Mouse (Mus musculus) lung, postnatal 0 days (tissue): ENCODE measurements around the gene Tescl. TPM values are rescaled to one million over a fixed set of nuclear protein-coding genes. Genes with fewer than 3 reads are reported as not detected.

Experiments used
- ATAC-seq: fragments of 200-750 bp; cut with Nextera tagmentation; 2 replicates; pipeline ENCODE4 v1.8.0; 2017; ENCODE audit warnings: moderate library complexity
- DNase-seq: peaks from one replicate; pipeline ENCODE4 v3.0.0-alpha.2; 2016; ENCODE audit warnings: low spot score
- H3K27ac ChIP-seq: fragments of 300-500 bp; sonication (generic); 2 replicates; pipeline ENCODE4 v1.5.1; 2014; ENCODE audit warnings: antibody characterized with exemption, mild to moderate bottlenecking, low read length, mixed read lengths
- H3K27me3 ChIP-seq: fragments of 300-500 bp; sonication (generic); replicated peaks from 2 replicates; pipeline ENCODE4 v1.6.1; 2014; ENCODE audit warnings: low read length, mixed read lengths; ENCODE audit not compliant: insufficient read depth
- H3K36me3 ChIP-seq: fragments of 300-500 bp; sonication (generic); 2 replicates; pipeline ENCODE4 v1.6.1; 2014; ENCODE audit warnings: low read length, mixed read lengths; ENCODE audit not compliant: insufficient read depth
- H3K4me1 ChIP-seq: fragments of 300-500 bp; sonication (generic); 2 replicates; pipeline ENCODE4 v1.6.1; 2014; ENCODE audit warnings: antibody characterized with exemption, low read depth, low read length, mixed read lengths; ENCODE audit not compliant: insufficient read depth
- H3K4me2 ChIP-seq: fragments of 300-500 bp; sonication (generic); replicated peaks from 2 replicates; pipeline ENCODE4 v1.6.1; 2014; ENCODE audit warnings: low read depth, mild to moderate bottlenecking, low read length, moderate library complexity, mixed read lengths
- H3K4me3 ChIP-seq: fragments of 300-500 bp; sonication (generic); 2 replicates; pipeline ENCODE4 v1.5.1; 2014; ENCODE audit warnings: low read depth, low read length
- H3K9ac ChIP-seq: fragments of 300-500 bp; sonication (generic); replicated peaks from 2 replicates; pipeline ENCODE4 v1.6.1; 2014; ENCODE audit warnings: low read depth, mild to moderate bottlenecking
- H3K9me3 ChIP-seq: fragments of 300-500 bp; sonication (generic); 2 replicates; pipeline ENCODE4 v1.6.1; 2016; ENCODE audit warnings: low read length, mixed read lengths
- CTCF ChIP-seq: IDR thresholded peaks from 2 replicates; pipeline ENCODE4 v1.5.1; 2016; ENCODE audit warnings: antibody characterized with exemption, mild to moderate bottlenecking
- EP300 ChIP-seq: IDR thresholded peaks from 2 replicates; pipeline ENCODE4 v1.6.1; 2016; ENCODE audit warnings: antibody characterized with exemption, mild to moderate bottlenecking, control low read depth
- WGBS: fragments of 180-500 bp; shearing (Covaris S2); extraction: QIAGEN DNeasy Blood & Tissue Kit; methylation state at CpG from one replicate; pipeline ENCODE4 v1.1.7; 2014; 5-methylcytosine and 5-hydroxymethylcytosine counted together
- polyA plus RNA-seq: library from polyadenylated mRNA; unstranded; fragments of >200 nt; fragmentation: Nextera tagmentation; extraction: Ambion mirVana; gene quantifications from 2 replicates; pipeline ENCODE4 v1.2.1, GENCODE M21; 2015

Tescl gene
- polyA plus RNA-seq, 1 experiment from 2014 or later, result 0.27 TPM

GRCm38 (mm10) chr7:24348896-24349295 is 15.2 kb upstream of the Tescl start, which contains the start of gene Lypd5:
Gene Lypd5, plus strand, starts transcription at chr7:24349196.
- DNase-seq (no peak), ATAC-seq (no peak)
- no peaks in the 10 kb centered on the region for H3K4me1 ChIP-seq
- H3K9ac ChIP-seq, result no peak within 1 kb of the TSS
- no peaks in the 10 kb centered on the region for H3K27me3 ChIP-seq
- TF ChIP-seq EP300 (no peak), CTCF (no peak)
- WGBS, result 43% methylated on average over 6 of the region's 6 CpGs
- H3K27ac ChIP-seq, result no peak within 1 kb of the TSS
- no peak within 1 kb of the TSS for H3K4me2 ChIP-seq
- no peaks in the 10 kb centered on the region for H3K36me3 ChIP-seq
- H3K9me3 ChIP-seq, result no peaks in the 10 kb centered on the region
- no peak within 1 kb of the TSS for H3K4me3 ChIP-seq

DNA sequence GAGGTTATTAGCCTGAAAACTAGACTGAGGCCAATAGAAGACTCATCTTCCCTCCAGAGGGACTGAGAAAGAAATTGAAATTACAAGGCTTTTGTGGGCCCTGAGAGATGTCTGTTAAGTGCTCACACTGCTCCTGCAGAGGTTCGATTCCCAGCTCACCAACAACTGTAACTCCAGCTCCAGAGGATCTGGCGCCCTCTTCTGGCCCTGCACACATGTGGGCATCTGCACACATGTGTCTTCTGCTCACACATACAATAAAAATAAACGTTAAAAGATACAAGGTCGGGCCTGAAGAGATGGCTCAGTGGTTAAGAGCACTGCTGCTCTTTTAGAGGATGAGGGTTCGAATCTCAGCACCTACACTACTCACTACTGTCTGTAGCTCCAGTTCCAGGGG is 12.7 kb upstream of the Tescl start:
- Histone ChIP-seq H3K4me3 (no peak overlapping the region), H3K4me1 (no peaks in the 10 kb centered on the region), H3K36me3 (no peaks in the 10 kb centered on the region), H3K9me3 (no peaks in the 10 kb centered on the region), H3K27me3 (no peaks in the 10 kb centered on the region), H3K4me2 (no peak overlapping the region), H3K9ac (no peak overlapping the region), H3K27ac (no peak overlapping the region)
- ATAC-seq (no peak), DNase-seq (no peak)
- WGBS, result 62% methylated on average over 5 of the region's 5 CpGs
- TF ChIP-seq EP300 (no peak), CTCF (no peak)

- Histone ChIP-seq H3K4me2 (no peak overlapping the region), H3K4me3 (no peak overlapping the region), H3K9ac (no peak overlapping the region), H3K36me3 (no peaks in the 10 kb centered on the region), H3K27ac (no peak overlapping the region), H3K4me1 (no peaks in the 10 kb centered on the region), H3K9me3 (no peaks in the 10 kb centered on the region), H3K27me3 (no peaks in the 10 kb centered on the region)
- no peak for ATAC-seq
- DNase-seq, result no peak
- WGBS, result 70% methylated on average over 7 of the region's 7 CpGs
- TF ChIP-seq EP300, result no peak
- no peak for TF ChIP-seq CTCF
These were observed 10.1 kb upstream of the Tescl start for GRCm38 (mm10) chr7:24343701-24344272.

DNA sequence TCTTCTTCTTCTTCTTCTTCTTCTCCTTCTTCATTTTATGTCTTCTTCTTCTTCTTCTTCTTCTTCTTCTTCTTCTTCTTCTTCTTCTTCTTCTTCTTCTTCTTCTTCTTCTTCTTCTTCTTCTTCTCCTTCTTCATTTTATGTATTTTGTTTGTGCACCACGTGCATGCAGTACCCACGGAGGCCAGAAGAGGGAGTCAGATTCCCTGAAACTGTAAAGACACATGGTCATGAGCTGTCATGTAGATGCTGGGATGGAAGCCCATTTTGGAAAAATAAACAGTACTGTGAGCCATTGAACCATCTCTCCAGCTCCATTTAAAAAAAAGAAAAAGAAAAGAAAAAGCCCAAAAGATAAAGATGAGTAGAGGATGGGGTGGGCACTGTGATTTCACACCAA is 4.5 kb upstream of the Tescl start:
- Histone ChIP-seq H3K9me3 (no peaks in the 10 kb centered on the region), H3K36me3 (no peaks in the 10 kb centered on the region), H3K9ac (no peak overlapping the region), H3K4me1 (no peaks in the 10 kb centered on the region), H3K27ac (no peak overlapping the region), H3K27me3 (no peaks in the 10 kb centered on the region; the same call in 1 of the 2 replicates), H3K4me3 (no peak overlapping the region), H3K4me2 (no peak overlapping the region)
- no peak for ATAC-seq
- TF ChIP-seq EP300 (no peak), CTCF (peak; percentile 25)
- 47% methylated on average over 2 of the region's 2 CpGs for WGBS
- DNase-seq, result no peak

DNA sequence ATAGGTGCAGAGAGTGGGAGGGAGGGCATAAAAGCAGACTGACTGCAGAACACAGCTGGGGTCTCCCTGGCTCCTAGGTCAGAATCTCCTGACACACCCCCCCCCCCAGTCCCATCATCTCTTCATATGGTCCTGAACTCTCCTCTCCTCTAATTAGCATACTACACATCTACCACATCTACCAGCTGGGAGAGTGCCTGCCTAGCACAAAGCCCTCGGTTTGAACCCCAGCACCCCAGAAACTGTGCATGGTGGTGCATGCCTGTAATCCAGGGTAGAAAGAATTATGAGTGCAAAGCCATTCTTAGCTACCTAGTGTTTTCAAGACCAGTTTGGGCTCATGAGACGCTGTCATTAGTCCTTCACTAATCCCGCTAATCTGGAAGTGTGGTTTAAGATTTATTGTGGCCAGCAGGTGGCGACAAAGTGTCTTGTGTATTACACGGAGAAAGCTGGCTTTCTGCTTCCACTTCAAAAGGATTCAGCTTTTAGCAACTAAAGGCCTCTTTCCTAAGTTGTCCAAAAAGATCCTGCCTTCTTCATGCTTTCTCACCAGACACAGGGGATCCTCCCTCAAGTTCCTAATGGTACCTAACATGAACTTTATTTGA is 2.1 kb upstream of the Tescl start:
- WGBS, result 6% methylated on average over 5 of the region's 5 CpGs
- no peak for TF ChIP-seq EP300
- TF ChIP-seq CTCF, result peak; percentile 79

DNA sequence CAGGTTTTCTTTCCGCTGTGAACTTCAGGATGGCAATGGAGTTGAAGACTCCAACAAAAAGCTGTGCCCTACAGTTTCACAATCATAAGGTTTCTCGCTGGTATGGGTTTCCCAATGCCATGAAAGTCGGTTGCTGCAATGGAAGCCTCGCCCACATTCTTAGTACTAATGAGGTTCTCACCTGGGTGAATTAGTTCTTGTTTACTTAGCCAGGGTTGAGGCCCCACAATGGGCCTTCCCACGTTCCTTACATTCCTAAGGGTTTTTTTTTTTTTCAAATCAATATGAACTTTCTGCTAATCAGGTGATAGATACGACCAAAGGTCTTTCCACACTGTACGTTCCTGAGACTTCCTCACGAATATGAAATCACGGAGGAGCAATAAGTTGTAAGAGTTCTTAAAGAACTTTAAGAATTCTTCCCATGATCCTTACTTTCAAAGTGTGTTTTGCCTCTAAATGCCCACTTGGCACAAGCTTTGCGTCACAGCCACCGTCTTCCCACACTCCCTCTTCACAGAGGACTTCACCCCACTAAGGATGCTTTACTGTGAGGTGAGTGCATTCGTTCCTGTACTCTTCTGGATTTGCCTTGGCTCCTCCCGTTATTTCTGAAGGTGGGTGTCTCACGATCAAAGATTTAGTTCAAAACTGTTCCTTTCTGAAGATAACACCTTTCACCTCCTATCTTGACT is 6.3 kb downstream of the Tescl start:
- H3K27ac ChIP-seq, result peak overlapping the region; percentile 88
- no peaks in the 10 kb centered on the region for H3K4me1 ChIP-seq
- H3K4me3 ChIP-seq, result no peak overlapping the region
- H3K9ac ChIP-seq, result no peak overlapping the region
- DNase-seq, result peak; percentile 89
- H3K9me3 ChIP-seq, result no peaks in the 10 kb centered on the region
- TF ChIP-seq EP300 (peak; percentile 95), CTCF (no peak)
- peak; percentile 89 for ATAC-seq
- H3K4me2 ChIP-seq, result peak overlapping the region; percentile 28; the same call in 1 of the 2 replicates
- 54% methylated on average over 14 of the region's 14 CpGs for WGBS
- no peaks in the 10 kb centered on the region for H3K27me3 ChIP-seq
- no peaks in the 10 kb centered on the region for H3K36me3 ChIP-seq

More for the DNA sequence above, 2.1 kb upstream of the Tescl start:
- DNase-seq (peak; percentile 83), ATAC-seq (no peak)
- no peak overlapping the region for H3K27ac ChIP-seq
- no peaks in the 10 kb centered on the region for H3K36me3 ChIP-seq
- H3K4me3 ChIP-seq, result no peak overlapping the region
- H3K4me1 ChIP-seq, result no peaks in the 10 kb centered on the region
- H3K4me2 ChIP-seq, result no peak overlapping the region
- H3K27me3 ChIP-seq, result no peaks in the 10 kb centered on the region; the same call in 1 of the 2 replicates
- no peaks in the 10 kb centered on the region for H3K9me3 ChIP-seq
- no peak overlapping the region for H3K9ac ChIP-seq
